Mouse (Mus musculus) limb, embryonic 14.5 days (tissue): Measurements from ENCODE around the gene Ugt1a5. TPM values are rescaled to one million over a fixed set of nuclear protein-coding genes. Genes with fewer than 3 reads are reported as not detected.

Source experiments
- ATAC-seq: fragments of 200-750 bp; cut with Nextera tagmentation; 2 replicates; pipeline ENCODE4 v1.8.0; 2017; ENCODE audit warnings: low read depth, moderate number of reproducible peaks, moderate TSS enrichment; ENCODE audit not compliant: low FRiP score
- DNase-seq: peaks from one replicate; pipeline ENCODE4 v3.0.0-alpha.2; 2015; ENCODE audit warnings: low spot score
- H3K27ac ChIP-seq: fragments of 300-500 bp; sonication (generic); replicated peaks from 2 replicates; pipeline ENCODE4 v1.5.1; 2014; ENCODE audit warnings: low read depth, mild to moderate bottlenecking, low read length, moderate library complexity, mixed read lengths
- H3K27me3 ChIP-seq: fragments of 300-500 bp; sonication (generic); 2 replicates; pipeline ENCODE4 v1.6.1; 2014; ENCODE audit warnings: low read length, mixed read lengths; ENCODE audit not compliant: control insufficient read depth, insufficient read depth
- H3K36me3 ChIP-seq: fragments of 300-500 bp; sonication (generic); 2 replicates; pipeline ENCODE4 v1.6.1; 2014; ENCODE audit warnings: mild to moderate bottlenecking, low read length, moderate library complexity, mixed read lengths; ENCODE audit not compliant: control insufficient read depth, insufficient read depth
- H3K4me1 ChIP-seq: fragments of 300-500 bp; sonication (generic); 2 replicates; pipeline ENCODE4 v1.6.1; 2014; ENCODE audit warnings: antibody characterized with exemption, low read length, mixed read lengths; ENCODE audit not compliant: control insufficient read depth, insufficient read depth
- H3K4me2 ChIP-seq: fragments of 300-500 bp; sonication (generic); replicated peaks from 2 replicates; pipeline ENCODE4 v1.6.1; 2014; ENCODE audit warnings: low read depth, mild to moderate bottlenecking, low read length, moderate library complexity; ENCODE audit not compliant: severe bottlenecking
- H3K4me3 ChIP-seq: fragments of 300-500 bp; sonication (generic); replicated peaks from 2 replicates; pipeline ENCODE4 v1.5.1; 2014; ENCODE audit warnings: low read length
- H3K9ac ChIP-seq: fragments of 300-500 bp; sonication (generic); 2 replicates; pipeline ENCODE4 v1.6.1; 2014; ENCODE audit warnings: mild to moderate bottlenecking, low read depth, low read length, moderate library complexity; ENCODE audit not compliant: severe bottlenecking
- H3K9me3 ChIP-seq: fragments of 300-500 bp; sonication (generic); 2 replicates; pipeline ENCODE4 v1.6.1; 2016; ENCODE audit warnings: low read length; ENCODE audit not compliant: control insufficient read depth
- POLR2A ChIP-seq: fragments of 200-500 bp; IDR thresholded peaks from 2 replicates; pipeline ENCODE4 v1.8.0; 2012; ENCODE audit warnings: inconsistent platforms, mild to moderate bottlenecking, moderate library complexity, borderline replicate concordance; ENCODE audit not compliant: insufficient read depth, insufficient read length; ENCODE audit errors: extremely low read depth
- WGBS: fragments of 180-500 bp; shearing (Covaris S2); extraction: QIAGEN DNeasy Blood & Tissue Kit; methylation state at CpG from one replicate; pipeline ENCODE4 v1.1.7; 2014; 5-methylcytosine and 5-hydroxymethylcytosine counted together
- polyA plus RNA-seq, 2 experiments: library from polyadenylated mRNA; depleted of rRNA in 1 of 2; stranded (reverse) in 1 of 2; unstranded in 1 of 2; fragments of >200 nt; fragmentation: Nextera tagmentation in 1 of 2; extraction: Ambion mirVana in 1 of 2; gene quantifications; 2 replicates each; pipeline versions ENCODE4 v1.2.1 to v1.2.3; 2012 to 2014

The Ugt1a5 gene
- polyA plus RNA-seq, 2 experiments: 0.08 TPM; not detected in 1

- Histone ChIP-seq H3K4me3 (no peak overlapping the region), H3K27me3 (no peaks in the 10 kb centered on the region), H3K27ac (no peak overlapping the region), H3K4me2 (no peak overlapping the region), H3K9me3 (peaks cover 96% of the 10 kb centered on the region), H3K4me1 (no peaks in the 10 kb centered on the region), H3K36me3 (no peaks in the 10 kb centered on the region), H3K9ac (no peak overlapping the region)
- WGBS: 67% methylated on average over 14 of the region's 14 CpGs
- no peak for DNase-seq
- TF ChIP-seq POLR2A: no peak
- no peak for ATAC-seq
These were observed 67.8 kb downstream of the Ugt1a5 start for GRCm38 (mm10) chr1:88233421-88234247.

GRCm38 (mm10) chr1:88234248-88234610 is 68.4 kb downstream of the Ugt1a5 start:
- DNase-seq: no peak
- Histone ChIP-seq H3K9ac (no peak overlapping the region), H3K27ac (no peak overlapping the region), H3K27me3 (no peaks in the 10 kb centered on the region), H3K4me3 (no peak overlapping the region), H3K4me2 (no peak overlapping the region), H3K4me1 (no peaks in the 10 kb centered on the region), H3K9me3 (peaks cover 96% of the 10 kb centered on the region), H3K36me3 (no peaks in the 10 kb centered on the region)
- no peak for ATAC-seq
- no peak for TF ChIP-seq POLR2A
- WGBS: 59% methylated on average over 4 of the region's 4 CpGs

- Histone ChIP-seq H3K4me3 (no peak overlapping the region), H3K36me3 (no peaks in the 10 kb centered on the region), H3K9me3 (peaks cover 96% of the 10 kb centered on the region), H3K4me2 (no peak overlapping the region), H3K4me1 (no peaks in the 10 kb centered on the region), H3K27ac (no peak overlapping the region), H3K9ac (no peak overlapping the region), H3K27me3 (no peaks in the 10 kb centered on the region)
- no peak for ATAC-seq
- WGBS: 40% methylated on average over 5 of the region's 5 CpGs
- no peak for DNase-seq
- no peak for TF ChIP-seq POLR2A
These were observed 68.8 kb downstream of the Ugt1a5 start for GRCm38 (mm10) chr1:88234646-88235045.

- no peak overlapping the region for H3K4me3 ChIP-seq
These were observed 69.5 kb downstream of the Ugt1a5 start for GRCm38 (mm10) chr1:88235046-88235893.

GRCm38 (mm10) chr1:88235894-88236415 is 70.1 kb downstream of the Ugt1a5 start:
- no peak overlapping the region for H3K4me3 ChIP-seq
- WGBS: 62% methylated on average over 4 of the region's 4 CpGs
- no peak for TF ChIP-seq POLR2A
- H3K36me3 ChIP-seq: no peaks in the 10 kb centered on the region
- DNase-seq: no peak
- H3K4me2 ChIP-seq: no peak overlapping the region
- ATAC-seq: no peak
- H3K4me1 ChIP-seq: no peaks in the 10 kb centered on the region
- H3K27me3 ChIP-seq: no peaks in the 10 kb centered on the region
- no peak overlapping the region for H3K9ac ChIP-seq
- no peak overlapping the region for H3K27ac ChIP-seq
- H3K9me3 ChIP-seq: peaks cover 96% of the 10 kb centered on the region

More at GRCm38 (mm10) chr1:88235046-88235893, 69.5 kb downstream of the Ugt1a5 start:
- no peak for DNase-seq
- Histone ChIP-seq H3K27ac (no peak overlapping the region), H3K4me2 (no peak overlapping the region), H3K9ac (no peak overlapping the region), H3K27me3 (no peaks in the 10 kb centered on the region), H3K36me3 (no peaks in the 10 kb centered on the region), H3K4me1 (no peaks in the 10 kb centered on the region), H3K9me3 (peaks cover 96% of the 10 kb centered on the region)
- WGBS: 63% methylated on average over 11 of the region's 11 CpGs
- no peak for TF ChIP-seq POLR2A
- no peak for ATAC-seq
